Mouse (Mus musculus) cortical plate, adult 2 months (tissue): Measurements from ENCODE around the gene Abcf1.

ENCODE experiments used
- CTCF ChIP-seq: fragments of 200-500 bp; IDR thresholded peaks from 2 replicates; pipeline ENCODE4 v1.5.1; 2011; ENCODE audit warnings: mild to moderate bottlenecking, control low read depth, low read length; ENCODE audit not compliant: insufficient read depth; ENCODE audit errors: extremely low read depth
- POLR2A ChIP-seq: fragments of 200-500 bp; IDR thresholded peaks from 2 replicates; pipeline ENCODE4 v1.6.1; 2011; ENCODE audit warnings: mild to moderate bottlenecking, low read length, control low read depth; ENCODE audit not compliant: insufficient read depth; ENCODE audit errors: extremely low read depth

DNA sequence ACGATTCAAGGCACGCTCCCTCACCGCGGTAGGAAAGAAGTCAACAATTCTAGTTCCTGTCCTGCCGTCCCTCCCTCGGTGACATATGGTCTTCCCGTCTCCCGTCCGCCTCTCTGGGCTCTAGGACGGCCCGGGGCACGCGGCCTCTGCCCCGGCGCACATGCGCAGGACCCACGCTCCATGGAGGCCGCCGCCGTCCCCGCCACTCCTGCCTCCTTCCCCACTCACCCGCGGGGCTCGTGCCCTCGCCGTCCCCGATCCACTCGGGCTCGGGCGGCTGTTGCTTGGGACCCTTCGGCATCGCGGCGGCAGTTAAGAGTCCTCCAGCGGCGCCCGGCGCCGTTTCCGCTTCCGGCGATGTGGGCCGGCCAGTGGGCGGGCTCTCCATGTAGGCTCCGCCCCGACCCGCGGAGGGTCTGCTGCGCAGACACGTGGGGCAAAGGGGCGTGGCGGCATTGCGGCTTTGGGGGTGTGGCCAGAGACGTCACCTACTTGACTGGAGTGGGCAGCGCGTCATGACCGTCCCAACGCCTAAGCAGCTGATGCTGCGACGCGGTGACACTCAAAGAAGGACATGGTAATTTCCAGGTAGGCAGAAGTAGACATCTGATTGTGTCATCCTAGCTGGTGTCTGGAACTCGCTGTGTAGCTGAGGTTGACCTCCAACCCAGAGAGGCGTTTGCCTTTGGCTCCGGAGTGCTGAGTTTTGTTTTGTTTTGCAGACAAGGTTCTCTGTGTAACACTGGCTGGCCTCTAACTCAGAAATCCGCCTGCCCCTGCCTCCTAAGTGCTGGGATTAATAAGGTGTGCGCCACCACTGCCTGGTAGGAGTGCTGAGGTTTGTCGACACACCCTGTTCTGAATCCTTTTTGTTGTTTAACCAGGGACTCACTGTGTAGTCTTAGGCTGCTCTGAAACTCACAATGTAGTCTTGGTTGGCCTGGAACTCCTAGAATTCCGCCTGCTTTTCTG is at the start of gene Abcf1:
- TF ChIP-seq POLR2A = peak; percentile 84
- no peak for TF ChIP-seq CTCF
